Mouse (Mus musculus): Measurements from ENCODE around the gene Naaladl1. TPM values are rescaled to one million over a fixed set of nuclear protein-coding genes. Genes with fewer than 3 reads are reported as not detected.

The Naaladl1 gene
- total RNA-seq, 1 experiment = 0.80 TPM

DNA sequence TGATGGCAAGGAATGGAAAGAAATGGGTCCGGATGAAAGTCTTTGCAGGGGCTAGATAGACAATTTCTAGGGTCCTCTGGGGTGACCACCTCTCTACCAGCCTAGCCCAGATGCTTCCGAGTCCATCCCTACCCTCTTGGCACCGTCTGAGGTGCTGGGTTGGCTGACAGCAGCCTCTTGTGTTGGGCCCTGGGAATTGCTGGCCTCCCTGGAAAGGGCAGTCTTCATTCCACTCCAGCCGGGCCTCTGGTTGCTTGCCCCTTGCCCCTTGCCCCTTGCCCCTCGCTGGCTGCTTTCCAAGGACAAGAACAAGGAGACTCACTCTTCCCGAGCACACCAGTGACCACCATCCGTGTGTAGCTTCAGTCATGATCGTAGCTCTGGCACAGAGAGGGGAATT is 50.8 kb downstream of the Naaladl1 start:
- H3K9ac ChIP-seq (ENCODE audit: insufficient read depth, low read depth, low read length, poor library complexity, severe bottlenecking) = no peak overlapping the region
- H3K4me3 ChIP-seq (ENCODE audit: insufficient read depth in 1 of 2, low read depth in 1 of 2, low read length in 2 of 2, poor library complexity in 1 of 2, severe bottlenecking in 1 of 2) = no peak overlapping the region
- in situ Hi-C loops (cut with MboI; ENCODE audit: low sequenced_read_pairs in 2 of 2, unreplicated experiment in 2 of 2) = no loop called here
- no peaks in the 10 kb centered on the region for H3K4me1 ChIP-seq (ENCODE audit: control insufficient read depth in 2 of 2, insufficient read depth in 2 of 2, low read length in 2 of 2, poor library complexity in 1 of 2)
- no peak for DNase-seq (ENCODE audit: low read depth, low spot score)
- H3K27ac ChIP-seq (ENCODE audit: insufficient read depth, low read depth, low read length, poor library complexity, severe bottlenecking) = no peak overlapping the region
- no peaks in the 10 kb centered on the region for H3K9me3 ChIP-seq (ENCODE audit: control insufficient read depth, insufficient read depth, low read depth, low read length)
- H3K36me3 ChIP-seq (ENCODE audit: control insufficient read depth, insufficient read depth, low read length, poor library complexity, severe bottlenecking) = no peaks in the 10 kb centered on the region
- TF ChIP-seq ZNF384 (IDR thresholded peaks at IDR 0.05; ENCODE audit: low read depth, low read length) = no peak
- TF ChIP-seq CHD2 (IDR thresholded peaks at IDR 0.05; ENCODE audit: low read depth, low read length) = no peak
- TF ChIP-seq HCFC1 (IDR thresholded peaks at IDR 0.05; ENCODE audit: borderline replicate concordance, insufficient read depth, low read length) = no peak
- TF ChIP-seq ZC3H11A (IDR thresholded peaks at IDR 0.05; ENCODE audit: borderline replicate concordance, low read depth, low read length) = no peak
- no peak for TF ChIP-seq MAFK (IDR thresholded peaks at IDR 0.05; ENCODE audit: insufficient read depth, low read depth, low read length)

DNA sequence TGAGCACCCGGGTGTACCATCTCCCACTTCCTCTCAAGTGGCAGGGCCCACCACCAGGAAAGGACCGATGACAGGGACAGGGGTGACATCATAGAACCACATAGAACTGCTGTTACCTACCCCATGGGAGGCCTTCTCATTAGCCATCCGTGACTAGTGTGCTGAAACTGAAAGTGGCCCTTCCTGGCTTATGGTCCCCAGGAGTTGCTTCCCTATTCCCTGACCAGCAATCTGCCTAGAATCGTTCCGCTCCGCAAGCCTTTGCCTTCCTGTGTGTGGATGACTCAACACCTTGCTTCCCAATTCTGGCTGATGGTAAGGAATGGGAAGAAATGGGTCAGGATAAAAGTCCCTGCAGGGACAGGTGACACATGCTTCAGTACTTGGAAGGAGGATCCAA is 51.6 kb downstream of the Naaladl1 start:
- no peak overlapping the region for H3K4me3 ChIP-seq (ENCODE audit: insufficient read depth in 1 of 2, low read depth in 1 of 2, low read length in 2 of 2, poor library complexity in 1 of 2, severe bottlenecking in 1 of 2)
- in situ Hi-C loops (cut with MboI; ENCODE audit: low sequenced_read_pairs in 2 of 2, unreplicated experiment in 2 of 2) = no loop called here

DNA sequence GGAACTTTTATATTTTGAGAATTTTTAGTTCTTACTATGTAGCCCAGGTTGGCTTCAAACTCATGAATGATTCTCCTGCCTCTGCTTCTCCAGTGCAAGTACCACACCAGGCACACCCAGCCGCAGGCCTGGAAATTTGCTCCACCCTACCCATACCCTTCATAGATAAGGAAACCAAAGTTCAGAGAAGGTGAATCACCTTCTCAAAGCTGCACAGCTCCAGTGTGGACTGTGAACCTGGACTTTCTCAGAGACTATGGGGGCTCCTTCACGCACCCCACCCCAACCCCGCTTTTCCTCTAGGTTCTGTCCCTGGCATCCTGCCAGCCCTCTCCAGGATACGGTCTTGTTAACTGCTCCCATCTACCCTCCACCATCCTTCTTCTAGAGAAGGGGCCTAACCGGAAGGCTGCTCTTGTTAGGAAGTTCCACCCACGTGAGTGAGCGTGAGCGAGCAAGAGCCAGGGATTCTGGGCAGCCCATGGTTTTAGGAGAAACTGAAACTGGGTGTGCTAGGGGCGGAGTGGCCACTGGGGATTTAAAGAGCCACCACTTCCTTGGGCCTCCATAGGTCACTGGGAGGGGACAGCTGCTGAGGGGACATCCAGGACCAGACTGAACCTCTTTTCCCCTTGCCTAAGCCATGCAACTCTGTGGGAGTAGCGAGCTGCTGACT is 58.4 kb downstream of the Naaladl1 start:
- in situ Hi-C loops (cut with MboI; ENCODE audit: low sequenced_read_pairs in 2 of 2, unreplicated experiment in 2 of 2) = no loop called here

More for the DNA sequence above, 51.6 kb downstream of the Naaladl1 start:
- Histone ChIP-seq H3K9me3 (ENCODE audit: control insufficient read depth, insufficient read depth, low read depth, low read length) (no peaks in the 10 kb centered on the region), H3K36me3 (ENCODE audit: control insufficient read depth, insufficient read depth, low read length, poor library complexity, severe bottlenecking) (no peaks in the 10 kb centered on the region), H3K9ac (ENCODE audit: insufficient read depth, low read depth, low read length, poor library complexity, severe bottlenecking) (no peak overlapping the region), H3K27ac (ENCODE audit: insufficient read depth, low read depth, low read length, poor library complexity, severe bottlenecking) (no peak overlapping the region), H3K4me1 (ENCODE audit: control insufficient read depth in 2 of 2, insufficient read depth in 2 of 2, low read length in 2 of 2, poor library complexity in 1 of 2) (no peaks in the 10 kb centered on the region)
- DNase-seq (ENCODE audit: low read depth, low spot score) = no peak
- TF ChIP-seq MAFK (IDR thresholded peaks at IDR 0.05; ENCODE audit: insufficient read depth, low read depth, low read length) (no peak), ZC3H11A (IDR thresholded peaks at IDR 0.05; ENCODE audit: borderline replicate concordance, low read depth, low read length) (no peak), CHD2 (IDR thresholded peaks at IDR 0.05; ENCODE audit: low read depth, low read length) (no peak), ZNF384 (IDR thresholded peaks at IDR 0.05; ENCODE audit: low read depth, low read length) (no peak), HCFC1 (IDR thresholded peaks at IDR 0.05; ENCODE audit: borderline replicate concordance, insufficient read depth, low read length) (no peak)

More for the DNA sequence above, 58.4 kb downstream of the Naaladl1 start:
- Histone ChIP-seq H3K9ac (ENCODE audit: insufficient read depth, low read depth, low read length, poor library complexity, severe bottlenecking) (no peak overlapping the region), H3K4me1 (ENCODE audit: control insufficient read depth in 2 of 2, insufficient read depth in 2 of 2, low read length in 2 of 2, poor library complexity in 1 of 2) (no peaks in the 10 kb centered on the region; a peak in 1 of 4 replicates), H3K4me3 (ENCODE audit: insufficient read depth in 1 of 2, low read depth in 1 of 2, low read length in 2 of 2, poor library complexity in 1 of 2, severe bottlenecking in 1 of 2) (no peak overlapping the region), H3K36me3 (ENCODE audit: control insufficient read depth, insufficient read depth, low read length, poor library complexity, severe bottlenecking) (no peaks in the 10 kb centered on the region), H3K9me3 (ENCODE audit: control insufficient read depth, insufficient read depth, low read depth, low read length) (no peaks in the 10 kb centered on the region), H3K27ac (ENCODE audit: insufficient read depth, low read depth, low read length, poor library complexity, severe bottlenecking) (no peak overlapping the region)
- TF ChIP-seq MAFK (IDR thresholded peaks at IDR 0.05; ENCODE audit: insufficient read depth, low read depth, low read length) (no peak), ZC3H11A (IDR thresholded peaks at IDR 0.05; ENCODE audit: borderline replicate concordance, low read depth, low read length) (no peak)
- no peak for DNase-seq (ENCODE audit: low read depth, low spot score)

Other genes starting within 250 kb of the Naaladl1 start
- gene Frmd8, start 230.5 kb upstream of the Naaladl1 start, total RNA-seq (2012; rRNA removed) = 33.4 and 35.7 TPM in 2 replicates
- 1.2 and 1.9 TPM in 2 replicates for gene Slc25a45, start 228.0 kb upstream of the Naaladl1 start, total RNA-seq (2012; rRNA removed)
- 2.1 and 2.2 TPM in 2 replicates for gene Tigd3, start 211.6 kb upstream of the Naaladl1 start, total RNA-seq (2012; rRNA removed)
- 37.9 and 39.5 TPM in 2 replicates for gene Dpf2, start 192.8 kb upstream of the Naaladl1 start, total RNA-seq (2012; rRNA removed)
- 0.42 and 0.76 TPM in 2 replicates for gene Cdc42ep2, start 181.0 kb upstream of the Naaladl1 start, total RNA-seq (2012; rRNA removed)
- 69.7 and 80.5 TPM in 2 replicates for gene Pola2, start 141.6 kb upstream of the Naaladl1 start, total RNA-seq (2012; rRNA removed)
- 0.54 and 1.4 TPM in 2 replicates for gene Slc22a20, start 119.6 kb upstream of the Naaladl1 start, total RNA-seq (2012; rRNA removed)
- 19.3 and 20.4 TPM in 2 replicates for gene Capn1, start 89.9 kb upstream of the Naaladl1 start, total RNA-seq (2012; rRNA removed)
- gene Syvn1, start 59.2 kb upstream of the Naaladl1 start, total RNA-seq (2012; rRNA removed) = 29.6 and 41.4 TPM in 2 replicates
- 55.9 and 62.7 TPM in 2 replicates for gene Mrpl49, start 48.0 kb upstream of the Naaladl1 start, total RNA-seq (2012; rRNA removed)
- gene Fau, start 47.9 kb upstream of the Naaladl1 start, total RNA-seq (2012; rRNA removed) = 1,469 and 1,510 TPM in 2 replicates
- 18.2 and 23.2 TPM in 2 replicates for gene Znhit2, start 44.6 kb upstream of the Naaladl1 start, total RNA-seq (2012; rRNA removed)
- 14.0 and 23.2 TPM in 2 replicates for gene Tm7sf2, start 37.4 kb upstream of the Naaladl1 start, total RNA-seq (2012; rRNA removed)
- gene Vps51, start 28.6 kb upstream of the Naaladl1 start, total RNA-seq (2012; rRNA removed) = 36.9 and 45.3 TPM in 2 replicates
- gene Tmem262, start 25.7 kb upstream of the Naaladl1 start, total RNA-seq (2012; rRNA removed) = not detected in 2 replicates
- gene Gm28374, start 23.5 kb upstream of the Naaladl1 start, total RNA-seq (2012; rRNA removed) = 0.48 and 0.54 TPM in 2 replicates
- gene Zfpl1, start 20.8 kb upstream of the Naaladl1 start, total RNA-seq (2012; rRNA removed) = 39.4 and 42.4 TPM in 2 replicates
- 50.7 and 52.1 TPM in 2 replicates for gene Cdca5, start 20.8 kb upstream of the Naaladl1 start, total RNA-seq (2012; rRNA removed)
- gene AC131692.1, start 11.4 kb upstream of the Naaladl1 start, total RNA-seq (2012; rRNA removed) = 3.4 and 5.9 TPM in 2 replicates
- gene Sac3d1, start 12.9 kb downstream of the Naaladl1 start, total RNA-seq (2012; rRNA removed) = 25.2 and 28.2 TPM in 2 replicates
- 8.9 and 11.9 TPM in 2 replicates for gene Snx15, start 22.5 kb downstream of the Naaladl1 start, total RNA-seq (2012; rRNA removed)
- 0.18 TPM in 1 of 2 replicates, not detected in the other for gene Batf2, start 35.2 kb downstream of the Naaladl1 start, total RNA-seq (2012; rRNA removed)
- gene Arl2, start 35.8 kb downstream of the Naaladl1 start, total RNA-seq (2012; rRNA removed) = 42.2 and 43.8 TPM in 2 replicates
- 0.63 and 1.6 TPM in 2 replicates for gene Majin, start 78.6 kb downstream of the Naaladl1 start, total RNA-seq (2012; rRNA removed)
- gene Gpha2, start 120.6 kb downstream of the Naaladl1 start, total RNA-seq (2012; rRNA removed) = 3.9 and 5.9 TPM in 2 replicates
- gene Ppp2r5b, start 130.1 kb downstream of the Naaladl1 start, total RNA-seq (2012; rRNA removed) = 22.8 and 24.8 TPM in 2 replicates
- 31.8 and 45.0 TPM in 2 replicates for gene Atg2a, start 135.9 kb downstream of the Naaladl1 start, total RNA-seq (2012; rRNA removed)
- 133 and 162 TPM in 2 replicates for gene Ehd1, start 170.9 kb downstream of the Naaladl1 start, total RNA-seq (2012; rRNA removed)
- 35.5 and 48.4 TPM in 2 replicates for gene Cdc42bpg, start 200.7 kb downstream of the Naaladl1 start, total RNA-seq (2012; rRNA removed)
- 60.4 and 65.6 TPM in 2 replicates for gene Men1, start 229.2 kb downstream of the Naaladl1 start, total RNA-seq (2012; rRNA removed)
- 29.4 and 43.6 TPM in 2 replicates for gene Map4k2, start 235.4 kb downstream of the Naaladl1 start, total RNA-seq (2012; rRNA removed)